Mouse (Mus musculus): ENCODE measurements around the gene Dok5.
A peak's percentile ranks its signal among the peaks of the same experiment; 100 is the strongest.

Gene Dok5

DNA sequence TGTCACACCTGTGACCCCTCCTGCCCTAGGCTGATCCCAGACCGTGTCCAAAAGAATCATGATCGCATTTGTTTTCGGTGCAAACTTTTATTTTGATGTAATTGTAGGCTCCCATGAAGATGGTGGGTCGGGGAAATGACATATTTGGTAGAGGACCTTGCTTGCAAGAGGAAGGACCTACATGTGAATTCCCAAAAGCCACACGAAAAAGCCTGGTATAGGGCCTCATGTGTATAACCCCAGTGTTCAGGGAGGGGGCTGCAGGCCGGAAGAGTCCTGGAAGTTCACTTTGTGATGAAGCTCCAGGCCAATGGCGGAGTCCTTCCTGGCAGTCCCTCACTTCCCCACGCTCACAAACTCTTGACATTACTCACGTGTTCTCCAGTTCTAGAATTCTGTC lies 7.3 kb downstream of the Dok5 start:
- DNase-seq (ENCODE audit: low spot score): no peak

DNA sequence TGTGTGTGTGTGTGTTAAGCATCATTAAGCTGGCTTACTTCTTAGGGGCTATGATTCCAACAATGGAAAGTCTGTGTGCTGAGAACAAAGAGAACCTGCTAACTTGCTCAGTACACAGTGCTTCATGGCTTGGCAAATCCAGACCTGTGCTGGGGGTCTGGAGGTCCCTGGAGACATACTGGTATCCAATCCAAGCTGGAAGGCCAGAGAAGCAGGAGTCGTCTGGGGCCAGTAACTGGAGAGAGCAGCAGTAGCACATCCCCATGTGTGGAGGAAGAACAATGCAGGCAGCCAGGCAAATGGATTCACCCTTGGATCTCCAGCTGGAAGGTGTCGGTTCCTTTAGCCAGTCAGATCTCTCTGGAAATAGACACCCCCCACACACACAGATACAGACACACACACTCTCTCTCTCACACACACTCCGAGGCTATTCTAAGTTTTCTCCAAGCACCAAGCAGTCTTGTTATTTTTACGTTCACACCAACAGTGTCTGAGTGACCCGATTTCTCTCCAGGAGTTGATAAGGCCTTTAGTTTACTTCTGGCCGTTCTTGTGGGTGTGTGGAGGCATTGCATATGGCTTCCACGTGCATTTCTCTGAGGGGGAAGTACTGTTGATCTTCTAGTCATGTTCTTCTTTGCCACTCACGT lies 8.2 kb downstream of the Dok5 start:
- DNase-seq (ENCODE audit: low spot score): no peak

DNA sequence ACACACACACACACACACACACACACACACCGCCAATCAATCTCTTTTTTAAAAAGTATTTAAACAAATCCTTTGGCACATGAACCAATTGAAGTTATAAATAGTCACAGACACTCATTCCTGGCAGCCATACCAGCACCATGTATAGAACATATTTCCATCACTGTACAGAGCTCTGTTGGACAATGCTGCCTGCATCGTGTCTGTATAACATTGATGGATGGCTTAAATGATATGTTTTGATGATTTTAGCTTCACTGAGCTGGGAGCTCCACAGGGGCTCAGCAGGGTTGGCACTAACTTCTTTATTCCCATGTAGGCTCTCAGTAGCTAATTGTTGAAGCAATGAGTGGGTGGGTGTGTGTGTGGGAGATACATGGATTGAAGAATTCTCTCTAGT lies 11.9 kb downstream of the Dok5 start:
- DNase-seq (ENCODE audit: low spot score): no peak

DNA sequence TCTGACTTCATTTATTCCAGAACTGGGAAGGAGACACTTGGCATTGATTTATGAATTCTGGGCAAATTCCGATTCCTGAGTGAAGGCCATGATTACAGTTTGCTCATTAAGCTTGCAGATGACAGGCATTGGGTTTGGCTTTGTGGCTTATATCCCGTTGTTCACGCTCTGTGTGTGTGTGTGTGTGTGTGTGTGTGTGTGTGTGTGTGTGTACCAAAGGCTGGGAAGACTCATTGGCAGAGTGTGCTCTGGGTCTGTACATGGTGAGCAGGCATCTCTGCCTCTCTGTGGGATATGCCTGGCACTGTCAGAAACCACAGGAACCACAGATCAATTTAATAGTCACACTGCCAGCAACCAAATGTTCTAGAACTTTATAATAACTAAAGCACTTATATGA lies 17.3 kb downstream of the Dok5 start:
- no peak for DNase-seq (ENCODE audit: low spot score)

DNA sequence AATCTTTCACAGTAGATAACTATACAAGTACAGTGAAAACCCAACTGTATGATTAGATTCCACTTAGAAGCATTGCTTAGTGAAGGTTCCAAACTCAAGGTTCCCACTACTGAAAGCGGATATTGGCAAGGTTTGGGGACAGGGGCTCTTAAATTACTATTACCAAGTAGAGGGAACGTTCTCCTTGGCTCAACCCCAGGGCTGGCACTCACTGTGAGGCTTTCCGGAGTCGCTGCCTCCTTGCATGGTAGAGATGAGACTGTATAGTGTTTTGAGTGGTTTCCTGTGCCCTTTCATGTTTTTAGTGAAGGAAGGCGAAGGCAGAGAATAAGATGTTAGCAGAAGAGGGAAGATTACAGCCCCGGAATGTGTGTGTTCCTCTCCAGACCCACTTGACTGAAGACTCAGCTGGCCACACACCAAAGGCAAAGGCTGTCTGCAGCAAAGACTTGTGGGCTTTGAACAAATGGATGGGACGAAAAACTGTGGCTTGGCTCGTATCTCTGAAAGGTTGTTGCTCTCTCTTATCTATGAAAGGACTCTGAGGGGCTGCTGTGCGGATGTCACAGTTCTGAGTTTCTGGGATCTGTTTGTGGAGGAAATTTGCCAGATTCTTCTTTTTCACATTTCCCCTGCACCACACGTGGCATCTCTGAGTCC lies 20.7 kb downstream of the Dok5 start:
- no peak for DNase-seq (ENCODE audit: low spot score)

DNA sequence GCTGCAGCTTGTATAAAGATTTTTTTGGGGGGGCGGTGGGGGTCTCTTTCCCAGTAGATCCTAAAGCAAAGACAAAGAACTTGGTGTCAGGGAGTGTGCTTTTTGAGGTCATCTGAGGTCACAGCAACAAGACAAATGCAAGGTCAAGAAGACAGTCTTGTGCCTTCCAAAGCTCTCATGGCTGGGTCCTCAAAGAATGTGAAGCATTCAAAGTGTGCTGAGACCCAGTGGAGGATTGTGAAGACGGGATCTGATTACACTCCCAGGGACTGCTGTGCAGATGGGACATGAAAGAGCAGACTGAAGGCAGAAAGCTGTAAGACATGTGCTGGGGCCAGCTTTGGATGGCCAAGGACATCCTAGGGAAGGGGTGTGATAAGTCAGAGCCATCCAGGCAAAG lies 24.2 kb downstream of the Dok5 start:
- DNase-seq (ENCODE audit: low spot score): no peak

DNA sequence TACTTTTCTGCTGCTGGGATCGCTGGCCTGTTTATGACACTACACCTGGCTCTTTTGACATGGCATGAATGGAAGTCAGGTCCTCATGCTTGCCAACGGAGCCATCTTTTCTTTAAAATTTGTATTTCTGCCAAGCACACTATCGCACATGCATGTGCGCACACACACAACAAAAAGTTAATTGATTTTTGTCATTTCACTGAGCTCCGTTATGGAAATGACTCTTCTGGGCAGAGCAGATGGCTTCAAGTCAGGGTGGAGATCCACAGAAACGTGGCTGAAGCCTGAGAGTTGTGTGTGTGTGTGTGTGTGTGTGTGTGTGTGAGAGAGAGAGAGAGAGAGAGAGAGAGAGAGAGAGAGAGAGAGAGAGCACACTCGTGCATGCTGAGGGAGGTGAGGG lies 25.1 kb downstream of the Dok5 start:
- no peak for DNase-seq (ENCODE audit: low spot score)

DNA sequence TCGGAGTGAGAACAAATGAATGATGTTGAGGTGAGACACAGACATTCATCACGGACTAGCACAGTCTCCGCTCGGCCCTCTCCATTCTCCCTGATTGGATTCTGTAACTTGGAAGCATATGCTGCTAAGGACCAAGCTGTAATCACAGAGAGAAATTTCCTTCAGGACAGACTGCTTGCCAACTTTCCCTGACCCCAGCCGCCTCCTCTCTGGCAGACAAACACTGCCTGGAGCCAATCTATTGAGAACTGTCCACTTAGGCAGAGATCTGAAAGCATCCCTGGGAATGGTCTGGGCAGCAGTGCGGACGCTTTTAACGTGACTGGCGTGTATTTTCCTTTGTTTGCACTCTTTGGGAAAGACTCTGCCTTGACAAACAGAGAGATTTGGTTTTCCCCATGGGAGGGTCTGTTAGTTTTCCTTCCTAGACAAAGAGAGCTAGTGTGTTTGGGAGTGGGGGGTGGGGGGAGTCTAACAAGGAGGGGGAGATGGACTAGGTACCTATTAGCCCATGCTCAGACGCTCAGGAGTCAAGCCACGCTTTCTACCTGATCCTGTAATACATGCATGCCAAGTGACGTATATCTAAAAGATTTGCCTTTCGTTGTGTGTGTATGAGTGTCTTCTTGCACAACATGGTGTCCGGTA lies 25.7 kb downstream of the Dok5 start:
- peak; percentile 50 for DNase-seq (ENCODE audit: low spot score)

DNA sequence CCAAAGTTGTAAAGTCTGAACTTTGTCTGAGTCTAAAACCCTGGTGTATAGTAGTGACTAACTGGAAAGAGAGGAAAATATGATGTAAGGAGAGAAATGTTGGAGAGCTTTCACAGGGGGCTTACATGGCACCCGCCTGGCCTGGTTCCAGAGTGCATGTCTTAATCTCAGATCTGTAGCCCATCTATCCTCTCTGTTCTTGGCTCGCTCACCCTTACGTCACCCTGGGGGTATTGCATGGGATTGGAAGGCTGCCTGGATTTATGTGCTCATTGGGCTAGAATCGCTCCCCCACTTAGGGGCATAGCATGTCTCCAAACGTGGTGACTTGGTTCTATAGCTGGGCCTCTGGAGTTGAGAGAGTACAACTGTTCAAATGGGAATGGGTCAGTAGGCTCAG lies 26.6 kb downstream of the Dok5 start:
- DNase-seq (ENCODE audit: low spot score): no peak

DNA sequence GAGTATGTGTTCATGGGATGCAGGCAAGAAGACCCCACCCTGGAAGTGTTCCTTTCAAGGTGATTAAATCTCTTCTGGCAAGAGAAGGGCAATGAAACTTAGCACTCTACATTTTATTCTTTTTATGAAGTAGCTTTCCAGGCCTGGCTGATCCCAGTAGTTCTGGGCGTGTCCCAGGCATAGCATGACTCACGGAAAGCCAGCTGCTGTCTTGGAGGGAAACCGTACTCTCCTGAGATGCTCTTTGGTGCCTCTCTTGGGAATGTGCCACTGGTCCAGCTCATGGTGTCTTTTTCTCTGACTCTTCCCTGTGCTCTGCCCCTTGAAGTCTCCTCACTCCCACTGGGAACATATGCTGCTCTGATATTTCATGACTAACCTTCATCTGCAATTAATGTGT lies 33.1 kb downstream of the Dok5 start:
- DNase-seq (ENCODE audit: low spot score): no peak

DNA sequence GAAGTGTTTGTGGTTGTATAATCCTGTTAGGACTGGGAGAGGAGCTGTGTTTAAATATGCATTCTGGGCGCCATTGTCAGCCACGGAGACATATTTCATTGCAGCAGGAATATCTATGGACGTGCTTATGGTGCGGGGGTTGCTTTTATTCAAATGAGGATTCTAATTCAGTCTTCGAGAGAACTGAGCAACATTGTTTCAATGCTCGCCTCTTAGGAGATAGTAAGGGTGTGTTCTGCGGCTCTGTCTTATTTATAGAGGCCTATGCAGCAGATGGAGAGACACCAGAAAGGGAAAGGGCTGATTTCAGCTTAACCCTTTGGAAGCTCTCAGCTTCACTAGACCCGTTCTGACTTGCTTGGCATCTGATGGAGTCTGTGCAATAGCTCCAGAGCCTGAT lies 35.6 kb downstream of the Dok5 start:
- DNase-seq (ENCODE audit: low spot score): no peak

DNA sequence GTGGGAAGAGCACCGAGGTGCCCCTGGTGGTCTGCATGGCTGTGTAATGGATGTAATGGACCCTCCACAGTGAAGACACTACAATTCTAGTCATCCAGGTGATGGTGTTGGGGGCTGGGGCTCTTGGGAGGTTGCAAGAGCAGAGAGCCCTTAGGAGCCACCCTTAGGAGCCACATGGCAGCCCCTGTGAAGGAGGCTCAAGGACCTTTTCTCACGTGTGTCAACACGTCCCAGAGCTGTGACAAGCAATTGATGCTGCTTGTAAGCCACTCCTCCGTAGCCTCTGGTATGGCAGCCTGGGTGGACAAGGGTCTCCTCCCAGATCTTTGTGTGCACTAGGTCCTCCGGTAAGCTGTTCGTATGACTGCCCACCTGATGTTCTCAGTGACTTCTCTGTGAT lies 37.1 kb downstream of the Dok5 start:
- no peak for DNase-seq (ENCODE audit: low spot score)

DNA sequence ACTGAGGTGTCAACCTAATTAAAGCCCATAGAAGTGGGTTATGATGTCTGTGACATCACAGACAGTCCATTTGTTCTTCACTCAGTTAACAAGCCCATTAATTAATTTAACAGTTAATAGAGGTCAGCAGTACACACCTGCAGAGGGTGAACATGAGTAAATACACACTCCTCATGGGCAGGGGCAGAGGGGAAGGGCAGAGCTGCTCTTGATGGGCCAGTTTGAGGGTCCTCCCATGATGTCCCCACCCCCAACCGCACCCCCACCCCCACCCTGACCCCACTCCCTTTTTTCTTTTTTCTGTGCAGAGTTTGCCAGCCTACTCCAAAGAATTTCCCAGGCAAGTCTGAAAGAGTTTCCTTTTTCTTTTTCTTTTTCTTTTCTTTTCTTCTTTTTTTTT lies 39.9 kb downstream of the Dok5 start:
- DNase-seq (ENCODE audit: low spot score): no peak

DNA sequence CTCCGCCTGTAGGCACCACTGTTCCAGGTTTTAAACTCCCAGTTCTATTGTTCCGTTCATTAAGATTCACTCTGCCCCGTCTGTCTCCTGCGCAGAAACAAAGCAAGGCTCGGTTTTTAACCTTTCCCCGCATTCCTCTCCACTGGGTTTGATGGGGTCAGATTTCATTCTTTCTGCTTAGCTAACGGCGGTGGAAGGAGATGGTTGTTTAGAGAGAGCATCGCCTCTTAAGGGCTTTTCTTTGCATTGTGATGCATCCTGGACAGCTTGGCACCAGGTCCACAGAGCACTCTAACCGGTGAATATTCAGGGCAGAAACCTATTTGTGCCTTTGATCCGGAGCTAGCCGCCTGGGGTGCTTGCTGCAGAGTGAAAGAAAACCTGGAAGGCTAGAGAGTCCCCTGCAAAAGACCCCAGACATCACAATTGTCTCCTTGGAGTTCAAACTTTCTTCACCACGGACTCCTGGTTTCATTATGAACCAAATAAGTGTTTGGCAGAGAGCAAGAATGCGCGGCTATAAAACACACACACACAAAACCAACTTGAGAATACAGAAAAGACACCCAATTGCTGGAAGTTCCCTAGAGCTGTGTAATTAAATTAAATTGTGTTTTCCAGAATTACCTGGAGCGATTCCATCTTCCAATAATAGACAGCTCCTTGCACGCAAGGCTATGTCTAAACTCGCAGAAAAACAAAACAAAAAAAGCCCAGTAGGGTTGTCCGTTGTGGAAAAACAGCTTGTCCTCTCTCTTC lies 40.7 kb downstream of the Dok5 start:
- no peak for DNase-seq (ENCODE audit: low spot score)

DNA sequence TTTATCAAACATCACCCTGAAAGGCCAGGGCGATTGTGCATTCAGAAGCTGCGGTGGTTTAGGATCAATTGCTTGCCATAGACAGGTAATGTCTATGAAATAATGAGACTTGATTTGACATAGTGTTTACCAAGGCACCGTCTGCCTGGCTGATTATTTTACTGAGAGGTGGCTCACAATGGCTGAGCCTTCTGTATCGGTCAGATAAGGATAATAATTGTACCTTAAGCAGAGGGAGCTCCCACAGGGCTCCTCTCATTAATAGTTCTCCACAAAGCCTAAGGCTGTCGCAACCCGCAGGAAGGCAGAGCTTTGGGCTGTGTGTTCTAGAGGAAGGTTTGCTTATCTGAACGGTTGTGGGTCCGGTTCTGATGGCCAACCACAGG lies 41.3 kb downstream of the Dok5 start:
- DNase-seq (ENCODE audit: low spot score): no peak

DNA sequence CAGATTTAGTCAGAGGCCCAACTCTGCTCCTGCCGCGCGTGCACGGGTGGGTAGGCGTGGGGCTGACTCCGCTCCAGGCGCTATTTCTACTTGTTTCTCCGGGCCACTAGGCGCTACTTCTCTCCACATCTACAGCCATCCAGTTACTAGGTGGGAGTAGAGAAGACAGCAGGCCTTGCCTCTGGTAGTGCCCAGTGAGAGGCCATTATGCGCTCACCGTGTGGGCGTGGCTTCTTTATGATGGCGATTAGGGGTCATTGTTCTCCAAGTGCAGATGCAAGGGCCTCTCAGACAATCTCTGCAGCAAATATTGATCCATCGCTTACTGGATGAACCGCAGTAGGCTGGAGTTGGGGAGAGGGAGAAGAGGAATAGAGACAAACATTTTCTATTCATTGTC lies 44.0 kb downstream of the Dok5 start:
- no peak for DNase-seq (ENCODE audit: low spot score)

DNA sequence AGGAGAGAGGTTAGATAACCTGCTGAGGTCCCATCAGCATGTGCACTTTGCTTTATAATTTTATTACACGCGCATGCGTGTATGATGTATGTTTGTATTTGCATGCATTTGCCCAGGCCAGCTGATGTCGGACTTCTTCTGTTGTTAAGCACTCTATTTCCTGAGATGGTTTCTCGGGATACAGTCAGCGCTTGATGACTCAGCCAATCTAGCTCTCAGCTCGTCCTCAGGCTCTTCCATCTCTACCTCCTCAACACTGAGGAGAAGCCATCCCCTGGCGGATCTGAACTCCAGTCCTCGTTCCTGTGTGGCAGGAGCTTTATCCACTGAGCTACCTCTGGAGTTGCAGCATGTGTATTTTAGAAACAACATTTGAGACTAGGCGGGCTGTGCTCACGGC lies 44.5 kb downstream of the Dok5 start:
- DNase-seq (ENCODE audit: low spot score): no peak

DNA sequence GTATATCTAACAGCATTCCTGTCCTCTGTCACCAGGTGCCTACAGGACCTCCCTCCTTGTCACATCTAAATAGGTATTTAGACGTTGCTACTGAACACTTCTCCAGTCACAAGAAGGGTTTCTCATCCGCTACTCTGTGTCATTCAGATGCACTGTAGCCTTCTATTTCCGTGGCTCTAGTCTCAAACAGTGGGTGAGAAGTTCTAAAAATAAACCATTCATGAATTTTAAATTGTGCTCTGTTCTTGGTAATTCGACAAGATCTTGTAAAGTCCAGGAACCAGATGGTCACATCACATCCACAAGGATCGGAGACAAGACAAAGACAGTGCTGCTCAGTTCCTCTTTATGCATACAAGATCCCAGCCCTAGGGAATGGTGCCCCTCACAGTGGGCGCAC lies 46.0 kb downstream of the Dok5 start:
- DNase-seq (ENCODE audit: low spot score): no peak

DNA sequence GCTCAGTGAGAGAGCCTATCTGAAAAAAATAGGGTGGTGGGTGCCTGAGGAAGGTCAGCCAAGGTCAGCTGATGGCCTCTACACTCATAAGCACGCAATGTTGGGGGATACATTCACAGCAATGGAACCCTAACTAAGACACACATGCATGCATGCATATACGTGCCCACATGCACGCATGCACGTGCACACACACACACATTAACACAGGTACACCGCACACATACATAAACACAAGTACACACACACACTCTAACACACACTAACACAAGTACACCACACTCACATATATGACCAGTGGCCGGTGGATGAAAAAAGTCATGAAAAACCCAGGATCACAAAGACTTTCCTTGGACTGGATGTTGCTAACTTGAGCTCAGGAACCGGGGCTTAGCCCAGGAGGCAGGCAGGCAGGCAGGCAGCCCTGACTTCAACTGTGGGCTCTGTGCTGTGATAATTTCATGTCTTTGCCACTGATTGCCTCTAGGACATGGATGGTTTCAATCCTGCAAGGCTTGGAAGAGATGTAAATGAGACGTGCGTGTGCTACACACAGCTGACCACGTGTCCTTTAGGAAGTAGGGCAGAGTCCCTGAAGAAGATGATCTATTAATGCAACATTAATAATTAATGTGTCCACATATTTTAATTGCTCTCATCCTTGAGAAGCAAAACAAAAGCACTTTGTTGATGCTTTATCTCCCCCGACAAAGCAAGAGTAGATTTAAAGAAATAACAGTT lies 48.6 kb downstream of the Dok5 start:
- no peak for DNase-seq (ENCODE audit: low spot score)

DNA sequence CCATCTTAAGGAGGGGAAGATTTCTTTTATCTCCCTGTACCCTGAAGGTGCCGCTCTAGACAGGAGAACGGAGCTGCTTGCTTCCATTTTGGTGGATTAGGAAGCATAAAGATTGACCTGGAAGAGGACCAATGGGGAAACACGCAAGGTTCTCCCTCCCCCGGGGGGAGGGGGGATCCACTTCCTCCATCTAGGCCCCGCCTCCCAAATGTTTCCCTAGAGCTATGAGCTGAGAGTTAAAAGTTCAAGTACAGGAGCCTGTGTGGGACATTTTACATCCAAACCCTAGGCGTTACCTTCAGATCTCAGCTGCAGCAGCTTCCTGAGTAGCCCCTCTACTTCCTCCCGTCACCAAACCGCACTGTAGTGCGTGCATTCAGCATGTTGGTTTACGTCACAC lies 56.5 kb downstream of the Dok5 start:
- no peak for DNase-seq (ENCODE audit: low spot score)

DNA sequence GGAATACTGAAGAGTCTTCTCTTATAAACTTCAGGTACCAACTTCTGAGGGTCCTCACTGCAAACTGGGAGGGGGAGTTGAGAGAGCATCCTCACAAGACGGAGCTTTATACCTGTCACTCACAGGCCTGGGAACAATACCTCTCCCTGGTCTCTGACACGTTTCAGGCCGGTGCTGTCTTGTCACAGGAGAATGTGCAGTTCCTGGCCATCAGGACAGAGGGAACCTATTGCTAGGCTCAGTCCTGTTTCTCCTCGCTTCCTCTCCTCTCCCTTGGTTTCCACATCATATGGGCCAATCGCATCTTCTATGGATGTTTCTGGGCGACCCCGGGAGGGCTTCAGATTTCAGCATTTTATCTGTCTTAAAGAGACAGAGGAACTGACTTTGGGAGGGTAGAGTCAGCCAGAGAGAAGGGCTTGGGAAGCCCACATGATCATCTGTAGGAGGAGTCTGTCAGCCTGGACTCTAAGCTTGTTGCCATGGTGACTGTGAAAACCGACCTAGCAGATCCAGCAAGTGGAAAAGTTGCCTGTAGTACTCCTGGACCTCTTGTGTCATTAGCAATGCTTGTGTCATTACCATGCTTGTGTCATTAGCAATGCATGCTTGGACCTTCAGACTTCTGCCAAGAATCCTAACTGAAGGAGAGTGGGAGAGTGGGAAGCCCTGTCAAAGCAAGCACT lies 59.9 kb downstream of the Dok5 start:
- DNase-seq (ENCODE audit: low spot score): no peak

DNA sequence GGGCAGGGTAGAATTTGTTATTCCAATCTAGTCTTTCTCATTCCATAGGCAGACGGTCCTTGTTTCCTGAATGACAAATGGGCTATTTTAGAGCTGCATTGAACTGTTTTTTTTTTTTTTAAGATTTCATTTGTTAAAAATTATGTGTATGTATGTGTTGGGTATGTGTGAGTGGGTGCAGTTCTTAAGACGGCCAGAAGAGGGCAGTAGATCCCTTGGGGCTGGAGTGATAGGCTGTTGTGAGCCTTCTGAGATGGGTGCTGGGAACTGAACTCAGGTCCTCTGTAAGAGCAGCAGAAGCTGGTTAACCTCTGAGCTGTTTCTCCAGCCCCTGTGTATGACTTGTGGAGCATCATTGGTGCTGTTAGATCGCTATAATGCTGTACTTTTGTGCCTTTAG lies 63.6 kb downstream of the Dok5 start:
- no peak for DNase-seq (ENCODE audit: low spot score)

Measured in testis, postnatal 10 days (tissue).